In the genomic region with DNA sequence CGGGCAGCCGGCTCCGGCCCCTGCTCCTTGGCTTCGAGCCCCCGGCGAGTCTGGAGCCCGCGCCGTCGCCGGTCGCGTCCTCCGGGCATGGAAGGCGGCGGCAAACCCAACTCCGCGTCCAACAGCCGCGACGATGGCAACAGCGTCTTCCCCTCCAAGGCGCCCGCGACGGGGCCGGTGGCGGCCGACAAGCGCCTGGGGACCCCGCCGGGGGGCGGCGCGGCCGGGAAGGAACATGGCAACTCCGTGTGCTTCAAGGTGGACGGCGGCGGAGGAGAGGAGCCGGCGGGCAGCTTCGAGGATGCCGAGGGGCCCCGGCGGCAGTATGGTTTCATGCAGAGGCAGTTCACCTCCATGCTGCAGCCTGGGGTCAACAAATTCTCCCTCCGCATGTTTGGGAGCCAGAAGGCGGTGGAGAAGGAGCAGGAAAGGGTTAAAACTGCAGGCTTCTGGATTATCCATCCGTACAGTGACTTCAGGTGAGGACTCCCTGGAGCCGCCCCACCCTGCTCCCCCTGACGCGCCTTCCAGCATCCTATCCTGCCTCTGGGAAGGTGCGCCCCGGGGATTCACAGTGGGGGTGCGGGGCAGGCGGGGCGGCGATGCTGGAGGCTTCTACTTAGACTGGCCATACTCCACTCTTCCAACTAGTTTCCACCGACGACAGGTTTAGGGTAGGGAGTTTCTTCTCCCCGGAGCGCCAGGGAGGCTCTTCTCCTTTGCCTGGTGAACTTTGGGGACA, we compare ENCODE assay signal across 8 mouse cellular contexts. TPM values are rescaled to one million over a fixed set of nuclear protein-coding genes. Genes with fewer than 3 reads are reported as not detected.
DNase-seq lines count a peak whose midpoint lies in the region; ATAC-seq lines count a peak whose summit lies in the region.

No protein-coding gene starts in this region.

- H3K4me3 ChIP-seq in forebrain, embryonic 14.5 days (ENCODE audit: low read depth, low read length), result peak overlapping the region; percentile 60
- H3K4me3 ChIP-seq in neural tube, embryonic 12.5 days, result peak overlapping the region; percentile 64

- intact Hi-C loops in left cerebral cortex, postnatal 36 days (cut with DNase I), result loop anchor here (5.0 to 10.0 kb wide), 5 partner anchors 55 to 750 kb away; no protein-coding TSS in a partner anchor

- peaks cover 10% of the 10 kb centered on the region; the same call in 1 of the 2 replicates for H3K4me1 ChIP-seq in forebrain, embryonic 14.5 days (ENCODE audit: control insufficient read depth, insufficient read depth, low read length)
- H3K4me1 ChIP-seq in neural tube, embryonic 12.5 days, result peaks cover 12% of the 10 kb centered on the region

- H3K9me3 ChIP-seq in forebrain, embryonic 14.5 days (replicated peaks; ENCODE audit: control insufficient read depth, low read length), result no peaks in the 10 kb centered on the region
- H3K9me3 ChIP-seq in neural tube, embryonic 12.5 days, result no peaks in the 10 kb centered on the region

- H3K27ac ChIP-seq in forebrain, embryonic 14.5 days (ENCODE audit: low read depth, low read length), result peak overlapping the region; percentile 27; the same call in 1 of the 2 replicates
- no peak overlapping the region for H3K27ac ChIP-seq in neural tube, embryonic 12.5 days

- peaks cover 14% of the 10 kb centered on the region for H3K27me3 ChIP-seq in forebrain, embryonic 14.5 days (replicated peaks; ENCODE audit: control insufficient read depth, insufficient read depth, low read length)
- peaks cover 22% of the 10 kb centered on the region for H3K27me3 ChIP-seq in neural tube, embryonic 12.5 days (replicated peaks)

- peak; percentile 22 to 32 for DNase-seq in layer of hippocampus, postnatal 25 days (ENCODE audit: extremely low spot score in 1 of 2, low spot score in 1 of 2)
- no peak for DNase-seq in layer of hippocampus, adult 8-10 months (ENCODE audit: low spot score in 2 of 2)
- peak; percentile 55 for DNase-seq in cerebellum, adult 9-10 months
- DNase-seq in forebrain, embryonic 14.5 days (ENCODE audit: low spot score), result peak; percentile 42
- DNase-seq in left cerebral cortex, postnatal 36 days (ENCODE audit: low spot score in 2 of 2), result peak; percentile 38 to 58
- DNase-seq in gastrocnemius, postnatal 10 days, result no peak

- peak; percentile 83 for ATAC-seq in forebrain, embryonic 14.5 days
- ATAC-seq in neural tube, embryonic 12.5 days (ENCODE audit: low FRiP score, low read depth), result peak; percentile 79
- ATAC-seq in CD4-positive, CD25-positive, alpha-beta regulatory T cell, adult 4 months, result no peak

- peak overlapping the region; percentile 90 for H3K4me2 ChIP-seq in forebrain, embryonic 14.5 days (ENCODE audit: low read length)
- H3K4me2 ChIP-seq in neural tube, embryonic 12.5 days (replicated peaks), result peak overlapping the region; percentile 94

- WGBS in forebrain, embryonic 14.5 days, result under 1% methylated on average over 61 of the region's 62 CpGs
- 1% methylated on average over 56 of the region's 62 CpGs for WGBS in neural tube, embryonic 12.5 days

- peak overlapping the region; percentile 63 for H3K9ac ChIP-seq in forebrain, embryonic 14.5 days (ENCODE audit: low read length)
- H3K9ac ChIP-seq in neural tube, embryonic 12.5 days, result peak overlapping the region; percentile 64

- H3K36me3 ChIP-seq in forebrain, embryonic 14.5 days (ENCODE audit: control insufficient read depth, insufficient read depth, low read length), result no peaks in the 10 kb centered on the region
- no peaks in the 10 kb centered on the region for H3K36me3 ChIP-seq in neural tube, embryonic 12.5 days

RNA-seq across cellular contexts. Expression of gene Hcn1, which starts 0.7 kb away (rescaled TPM):
- 10 to 100 TPM; 36.3 to 44.9 TPM for total RNA-seq in layer of hippocampus, postnatal 25 days (2021)
- 10 to 100 TPM; 37.4 to 46.8 (median 41.7) TPM for total RNA-seq in layer of hippocampus, adult 8-10 months (2022)
- 0.29 and 0.48 TPM in 2 replicates for polyA plus RNA-seq in forebrain, embryonic 14.5 days (2014; fragmentation: Nextera tagmentation; extraction: Ambion mirVana)
- 10 to 100 TPM; 36.7 to 42.1 TPM for total RNA-seq in left cerebral cortex, postnatal 36 days (2021)
- polyA plus RNA-seq in neural tube, embryonic 12.5 days (2016; fragmentation: Nextera tagmentation; extraction: Ambion mirVana), result 0.33 TPM in 2 replicates
- polyA plus RNA-seq in CD4-positive, CD25-positive, alpha-beta regulatory T cell, adult 4 months (2017; shearing (Covaris generic)), result under 1 TPM in 1 of 2 experiments, not detected in 1; 0.03 TPM
- under 1 TPM; 0.19 to 0.25 TPM for total RNA-seq in gastrocnemius, postnatal 10 days (2021)

Comparison
In these comparisons a context has a peak if more than half of its experiments do, and no peak if none do; other contexts are left out.
1. DNase-seq: peak in layer of hippocampus, postnatal 25 days (2 of 2), cerebellum, adult 9-10 months (single experiment), forebrain, embryonic 14.5 days (single experiment) and left cerebral cortex, postnatal 36 days (2 of 2); none in layer of hippocampus, adult 8-10 months (0 of 2) and gastrocnemius, postnatal 10 days (single experiment).
2. RNA of gene Hcn1, which starts 0.7 kb away (total RNA-seq): 36.3 to 44.9 TPM in layer of hippocampus, postnatal 25 days, 37.4 to 46.8 TPM in layer of hippocampus, adult 8-10 months and 36.7 to 42.1 TPM in left cerebral cortex, postnatal 36 days; 0.19 to 0.25 TPM in gastrocnemius, postnatal 10 days; every median in the first group is over 10 times any median in the second.